Mouse (Mus musculus) megakaryocyte, adult 5-6 weeks (primary cell): ENCODE results near the gene Adamtsl1. TPM values are rescaled to one million over a fixed set of nuclear protein-coding genes. Genes with fewer than 3 reads are reported as not detected.

Experiments used
- ATAC-seq: 2 replicates; pipeline ENCODE4 v1.8.0; 2016; ENCODE audit warnings: mild to moderate bottlenecking, inconsistent platforms; ENCODE audit not compliant: poor library complexity, severe bottlenecking
- total RNA-seq, 2 experiments: library from RNA; stranded (forward) in 1 of 2; stranded (reverse) in 1 of 2; fragments of 153-499, 151-499 nt in 1 of 2; fragments of 221-1000, 200-1000 nt in 1 of 2; gene quantifications; 2 replicates each; pipeline versions ENCODE4 v1.2.3 to v1.2.4; 2015 to 2017

Adamtsl1 gene
- total RNA-seq, 2 experiments from 2014 or later, result 0.36 TPM; not detected in 1

GRCm38 (mm10) chr4:86301469-86301868, 787.5 kb downstream of the Adamtsl1 start:
- ATAC-seq, result no peak

DNA sequence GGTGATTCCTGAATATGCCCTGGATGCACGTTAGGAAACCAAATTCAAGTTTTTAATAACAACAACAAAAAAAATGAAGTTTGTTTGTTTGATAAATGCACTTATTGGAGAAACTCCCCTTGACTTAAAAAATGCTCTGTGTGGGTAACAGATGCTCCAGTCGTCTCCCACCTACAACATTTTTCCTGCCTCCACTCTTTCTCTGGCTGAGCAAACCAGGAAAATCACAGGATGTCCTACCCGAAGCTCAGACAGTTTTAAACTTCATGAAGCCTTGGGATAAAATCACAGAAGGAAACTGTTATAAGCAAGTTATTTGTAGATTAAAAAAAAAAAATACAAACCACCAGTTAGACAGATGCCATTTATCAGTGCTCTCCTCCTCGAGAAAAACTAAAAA, 788.1 kb downstream of the Adamtsl1 start:
- ATAC-seq, result no peak

GRCm38 (mm10) chr4:86306753-86307152, 792.8 kb downstream of the Adamtsl1 start:
- no peak for ATAC-seq

DNA sequence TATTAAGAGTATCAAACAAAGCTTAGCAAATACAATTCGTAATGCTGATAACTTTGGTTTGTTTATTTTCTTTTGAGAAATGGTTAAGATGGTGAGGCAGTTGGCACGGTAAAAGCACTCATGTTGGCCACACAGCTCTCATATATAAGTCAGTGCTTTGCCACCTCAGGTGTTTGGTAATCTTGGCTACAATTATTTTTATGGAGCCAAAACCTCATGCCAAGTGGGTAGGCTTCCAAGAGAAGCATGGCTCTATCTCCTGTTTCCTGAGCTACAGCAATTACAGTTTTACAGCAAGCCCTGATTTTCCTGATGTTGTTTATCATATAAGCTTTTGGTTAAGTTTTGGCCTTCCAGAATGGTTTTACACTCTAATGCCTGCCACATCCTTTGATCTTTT, 795.2 kb downstream of the Adamtsl1 start:
- ATAC-seq, result no peak

- ATAC-seq, result no peak
These were observed 797.1 kb downstream of the Adamtsl1 start for GRCm38 (mm10) chr4:86310806-86311730.

GRCm38 (mm10) chr4:86312366-86312765, 798.4 kb downstream of the Adamtsl1 start:
- ATAC-seq, result no peak

DNA sequence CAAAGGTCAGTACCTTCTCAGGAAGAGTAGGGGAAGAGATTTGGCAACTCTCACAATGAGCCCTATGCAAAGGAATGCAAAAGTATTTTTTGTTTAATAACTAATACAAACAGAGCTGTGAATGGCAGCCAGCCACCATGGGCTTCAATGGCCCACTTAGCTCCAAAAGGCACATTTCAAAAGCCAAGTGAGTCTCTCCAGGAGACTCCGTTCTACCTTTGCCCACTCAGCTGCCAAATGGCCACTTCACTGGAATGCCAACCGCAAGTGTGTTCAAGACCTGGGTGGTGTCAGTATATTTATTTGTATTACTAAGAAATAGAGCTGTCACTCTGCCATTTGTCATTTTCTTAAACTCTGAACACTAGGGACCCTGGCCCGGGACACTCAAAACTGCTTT, 800.5 kb downstream of the Adamtsl1 start:
- no peak for ATAC-seq

GRCm38 (mm10) chr4:86315122-86315521, 801.1 kb downstream of the Adamtsl1 start:
- ATAC-seq, result no peak

DNA sequence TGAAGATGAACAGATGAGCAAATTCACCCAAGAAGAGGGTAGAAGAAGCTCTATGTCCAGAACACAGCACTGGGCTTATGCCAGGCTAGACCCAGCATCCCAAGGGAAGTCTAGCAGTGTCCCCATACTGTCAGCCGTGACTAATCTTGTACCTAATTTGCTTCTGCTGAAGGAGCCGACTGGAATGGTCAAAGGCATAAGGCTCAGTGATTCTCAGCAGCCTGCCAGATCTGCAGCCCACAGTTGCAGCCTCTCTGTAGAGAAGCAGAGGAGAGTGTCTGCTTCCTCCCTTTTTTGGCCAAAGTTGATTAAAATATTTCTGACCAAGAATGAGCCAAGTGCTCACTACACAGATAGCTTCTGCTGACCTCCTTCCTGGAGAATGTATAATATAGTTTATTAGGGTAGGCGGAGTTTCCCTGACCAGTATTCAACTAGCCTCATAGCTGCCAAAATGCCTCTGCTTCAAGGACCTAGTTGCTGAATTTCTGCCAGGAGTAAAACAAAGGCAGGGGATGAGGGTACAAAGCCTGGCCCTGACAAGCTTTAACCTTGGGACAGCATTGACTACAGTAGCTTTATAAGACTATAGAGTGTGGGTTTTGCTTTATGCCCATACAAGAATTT, 804.1 kb downstream of the Adamtsl1 start:
- no peak for ATAC-seq

GRCm38 (mm10) chr4:86325411-86325810, 811.4 kb downstream of the Adamtsl1 start:
- no peak for ATAC-seq

DNA sequence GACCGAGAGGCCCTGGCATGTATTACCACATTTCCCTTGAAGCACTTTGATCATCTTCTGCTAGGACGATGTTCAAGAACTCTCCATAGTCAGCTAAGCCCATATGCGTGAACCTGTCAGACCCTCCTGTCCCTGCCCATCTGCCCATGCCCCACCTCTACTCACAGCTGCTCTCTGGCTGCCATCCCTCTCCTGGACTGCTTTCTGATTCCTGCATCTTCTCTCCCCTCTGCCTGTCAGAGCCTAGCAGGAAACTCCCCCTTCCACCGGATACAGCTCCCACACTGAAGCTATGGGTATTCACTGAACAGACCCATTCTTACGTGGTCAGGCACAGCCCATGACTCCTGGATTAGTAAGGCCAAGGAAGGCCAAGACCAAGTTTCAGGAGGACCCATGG, 812.0 kb downstream of the Adamtsl1 start:
- no peak for ATAC-seq

GRCm38 (mm10) chr4:86326638-86327037, 812.7 kb downstream of the Adamtsl1 start:
- no peak for ATAC-seq

DNA sequence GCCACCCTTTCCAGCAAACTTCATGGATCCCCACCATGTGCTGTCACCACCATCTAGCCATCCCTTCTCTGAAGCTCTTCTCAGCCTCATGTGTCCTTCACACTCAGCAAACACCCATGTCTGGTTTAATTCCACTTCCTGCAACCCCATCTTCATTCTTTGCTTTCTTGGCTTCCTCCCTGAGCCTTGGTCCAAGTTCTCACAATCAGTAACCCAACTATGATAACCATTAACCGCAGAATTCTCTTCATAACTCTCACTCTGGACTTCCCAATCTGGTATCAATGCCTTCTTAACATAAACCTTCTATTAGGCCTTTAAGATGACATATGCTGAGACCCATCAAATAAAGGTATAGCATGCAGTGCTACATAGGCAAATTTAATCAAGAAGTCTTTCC, 815.5 kb downstream of the Adamtsl1 start:
- no peak for ATAC-seq

- no peak for ATAC-seq
These were observed 822.0 kb downstream of the Adamtsl1 start for GRCm38 (mm10) chr4:86335861-86336415.

DNA sequence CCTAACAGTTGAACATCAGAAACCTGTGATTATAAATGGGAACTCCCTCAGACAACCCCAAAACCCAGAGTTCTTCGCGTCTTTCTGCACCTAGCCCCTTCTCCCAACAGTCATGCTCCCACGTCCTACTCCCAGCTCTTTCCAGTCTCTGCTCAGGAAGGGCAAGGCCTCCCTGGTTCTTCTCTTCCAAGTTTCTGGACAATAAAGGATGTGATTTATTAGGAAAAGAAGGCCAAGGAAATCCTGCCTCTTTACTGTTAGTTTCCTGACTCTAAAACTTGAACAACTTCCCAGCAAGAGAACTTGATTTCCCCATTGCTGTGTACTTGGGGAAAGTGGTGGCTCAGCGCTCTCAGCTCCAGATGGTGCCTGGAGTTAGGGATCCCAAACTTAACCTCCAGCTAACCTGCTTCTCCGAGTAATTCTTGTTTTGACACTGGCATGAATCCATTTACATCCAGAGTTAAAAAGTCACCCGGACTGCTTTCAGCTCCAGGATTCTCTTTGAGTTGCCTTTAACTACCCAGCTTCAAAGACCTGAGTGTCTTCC, 823.3 kb downstream of the Adamtsl1 start:
- no peak for ATAC-seq

- no peak for ATAC-seq
These were observed 835.4 kb downstream of the Adamtsl1 start for GRCm38 (mm10) chr4:86349341-86349740.

DNA sequence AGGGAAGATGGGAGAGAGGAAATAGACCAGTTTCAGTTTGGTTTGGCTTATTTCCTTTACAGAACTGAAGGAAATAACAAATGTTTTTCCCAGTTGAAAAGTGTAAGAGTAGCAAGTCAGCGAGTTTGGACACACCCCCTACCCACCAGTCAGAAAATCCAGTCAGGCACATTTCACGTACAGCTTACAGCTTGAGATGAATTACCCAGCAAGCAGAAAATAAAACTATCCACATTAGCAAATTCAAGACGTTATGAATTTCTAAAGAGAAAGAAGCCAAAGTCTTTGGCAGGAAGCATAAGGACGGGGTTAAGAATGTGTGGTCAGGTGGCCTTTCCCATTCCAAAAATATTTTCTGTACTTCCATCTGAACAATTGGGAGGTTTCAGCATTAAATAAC, 838.1 kb downstream of the Adamtsl1 start:
- no peak for ATAC-seq

GRCm38 (mm10) chr4:86353550-86353949, 839.6 kb downstream of the Adamtsl1 start:
- ATAC-seq, result no peak

GRCm38 (mm10) chr4:86359398-86359797, 845.4 kb downstream of the Adamtsl1 start:
- no peak for ATAC-seq

- no peak for ATAC-seq
These were observed 855.1 kb downstream of the Adamtsl1 start for GRCm38 (mm10) chr4:86369055-86369454.

DNA sequence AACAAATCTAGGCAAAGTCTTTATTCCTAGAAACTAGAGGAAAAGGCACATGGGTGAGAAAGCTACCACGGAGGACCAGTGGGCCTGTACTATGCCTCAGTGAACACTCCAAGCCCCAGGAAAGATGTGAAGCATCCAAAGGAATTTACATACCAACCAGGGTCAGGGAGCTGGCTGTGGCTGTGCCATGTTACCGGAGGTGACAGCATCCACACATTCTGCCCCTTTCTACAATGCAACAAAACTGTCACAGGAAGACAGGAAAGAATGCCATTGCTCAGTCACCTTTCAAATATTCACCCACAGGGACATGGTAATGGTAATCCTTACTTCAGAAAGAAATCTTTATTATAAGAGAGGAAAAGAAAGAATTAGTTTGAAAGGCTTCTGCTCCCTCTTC, 859.2 kb downstream of the Adamtsl1 start:
- ATAC-seq, result no peak

GRCm38 (mm10) chr4:86383124-86383523, 869.2 kb downstream of the Adamtsl1 start:
- no peak for ATAC-seq
